Mouse (Mus musculus) right cerebral cortex, adult 18-20 months (tissue): ENCODE measurements at regions not wholly inside any gene's neighbourhood (a gene's known extent, or its start where the extent isn't known, plus 50 kb on each side); places are given as distances from the start of the nearest gene placed in this dataset.

ENCODE experiments used
- DNase-seq: peaks from one replicate; pipeline ENCODE4 v3.0.0; 2022; ENCODE audit warnings: mixed read lengths

- peak; percentile 22 for DNase-seq
Measured at GRCm38 (mm10) chr8:100942680-100943427, 1526.6 kb upstream of the Cdh8 start.

GRCm38 (mm10) chr8:100939533-100939932 is 1523.3 kb upstream of the Cdh8 start:
- DNase-seq = no peak

DNA sequence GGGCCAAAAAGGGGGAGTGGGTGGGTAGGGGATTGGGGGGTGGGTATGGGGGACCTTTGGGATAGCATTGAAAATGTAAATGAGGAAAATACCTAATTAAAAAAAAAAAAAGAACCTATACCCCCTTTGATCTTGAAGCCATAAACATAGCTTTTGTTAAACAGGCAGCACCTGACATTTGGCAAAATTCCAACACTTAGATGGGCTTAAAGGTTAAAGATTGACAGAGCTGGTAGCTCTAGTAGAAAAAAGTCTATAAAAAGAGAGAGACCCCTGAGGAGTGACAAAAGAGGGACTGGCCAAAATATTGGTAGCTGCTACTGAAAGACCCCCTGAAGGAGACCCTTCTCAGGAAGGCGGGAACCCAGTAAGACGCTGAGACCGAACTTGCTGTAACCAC is 1474.0 kb upstream of the Cdh8 start:
- no peak for DNase-seq

DNA sequence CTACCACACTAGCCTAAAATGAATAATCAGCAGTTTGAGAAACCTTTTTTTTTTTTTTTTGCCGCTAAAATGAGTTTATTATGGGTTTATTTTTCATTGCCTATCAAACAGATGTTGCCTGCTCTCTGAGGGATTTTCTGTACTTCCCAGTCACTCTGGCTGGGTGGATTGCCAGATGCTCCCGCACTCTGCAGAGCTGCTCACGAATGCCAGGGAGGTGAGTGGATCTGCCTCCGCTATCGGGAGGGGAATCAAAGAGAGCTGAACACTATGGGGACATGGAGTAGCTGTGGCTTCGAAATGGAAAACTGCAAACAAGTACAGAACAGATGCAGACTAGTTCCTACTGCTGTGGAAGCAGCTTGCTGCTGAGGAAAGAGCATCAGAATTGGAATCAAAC is 1449.4 kb upstream of the Cdh8 start:
- peak; percentile 25 for DNase-seq

- peak; percentile 32 for DNase-seq
Measured at GRCm38 (mm10) chr8:100850822-100851437, 1434.7 kb upstream of the Cdh8 start.
